Mouse (Mus musculus) spleen, adult 12 weeks (tissue): ENCODE measurements at regions not wholly inside any gene's neighbourhood (a gene's known extent, or its start where the extent isn't known, plus 50 kb on each side); places are given as distances from the start of the nearest gene placed in this dataset.
A peak's percentile ranks its signal among the peaks of the same experiment; 100 is the strongest.

Source experiments
- DNase-seq: peaks from one replicate; pipeline ENCODE4 v3.0.0; 2022; ENCODE audit warnings: low spot score

DNA sequence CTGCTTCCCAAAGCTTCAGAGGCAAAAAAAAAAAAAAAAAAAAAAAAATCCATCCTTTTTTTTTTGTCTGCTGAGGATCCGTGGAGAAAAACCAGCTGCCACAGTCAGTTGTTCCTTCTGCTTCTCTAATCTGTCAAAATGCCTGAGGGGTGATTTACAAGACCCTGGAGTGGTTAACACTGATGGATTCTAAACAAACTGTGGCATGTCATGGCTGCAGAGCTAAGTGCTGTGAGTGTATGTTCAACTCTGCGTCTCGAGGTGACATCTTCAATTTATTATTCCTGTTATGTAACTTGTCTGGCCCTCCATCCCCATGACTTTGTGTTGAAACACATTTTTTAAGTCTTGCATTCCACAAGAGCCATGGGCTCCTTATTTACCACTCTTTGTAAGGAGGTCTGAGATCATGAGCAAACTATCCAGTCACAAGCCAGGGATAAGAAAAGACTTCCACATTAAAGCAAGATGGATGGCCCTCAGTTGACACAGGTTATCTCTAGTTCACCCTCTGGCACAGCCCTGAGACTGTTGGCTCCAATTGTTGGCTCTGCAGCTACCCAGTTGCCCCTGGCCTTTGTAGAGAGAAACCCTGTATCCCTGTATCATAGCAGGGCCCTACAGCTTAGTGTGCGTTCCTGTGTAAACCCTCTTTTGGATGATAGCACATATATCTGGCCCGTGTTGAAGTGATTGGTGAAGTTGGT lies 153.6 kb downstream of the Thbs2 start:
- no peak for DNase-seq

- no peak for DNase-seq
These were observed 154.4 kb downstream of the Thbs2 start for GRCm38 (mm10) chr17:14539651-14540050.

DNA sequence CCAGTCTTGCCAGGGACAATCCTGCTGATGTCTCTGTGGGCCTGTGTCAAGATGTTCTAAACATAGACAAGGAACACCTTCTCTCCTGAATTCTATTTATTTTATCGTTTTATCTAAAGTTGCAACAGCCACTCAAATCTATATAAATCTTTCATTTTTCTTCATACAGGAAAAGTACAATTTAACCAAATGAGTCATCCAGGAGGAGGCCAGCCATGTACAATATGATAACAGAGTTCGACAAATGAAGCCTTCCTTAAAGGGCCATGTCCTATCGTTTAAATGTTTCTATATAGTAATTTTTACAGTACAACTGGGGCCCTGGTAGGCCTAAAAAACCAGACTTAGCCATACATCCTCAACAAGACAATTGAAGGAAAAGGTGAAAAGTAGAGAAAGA lies 154.8 kb downstream of the Thbs2 start:
- DNase-seq = no peak

- DNase-seq = no peak
These were observed 155.5 kb downstream of the Thbs2 start for GRCm38 (mm10) chr17:14538527-14538926.

GRCm38 (mm10) chr17:14532979-14533314 lies 161.1 kb downstream of the Thbs2 start:
- no peak for DNase-seq

GRCm38 (mm10) chr17:14532298-14532978 lies 161.6 kb downstream of the Thbs2 start:
- DNase-seq = no peak

DNA sequence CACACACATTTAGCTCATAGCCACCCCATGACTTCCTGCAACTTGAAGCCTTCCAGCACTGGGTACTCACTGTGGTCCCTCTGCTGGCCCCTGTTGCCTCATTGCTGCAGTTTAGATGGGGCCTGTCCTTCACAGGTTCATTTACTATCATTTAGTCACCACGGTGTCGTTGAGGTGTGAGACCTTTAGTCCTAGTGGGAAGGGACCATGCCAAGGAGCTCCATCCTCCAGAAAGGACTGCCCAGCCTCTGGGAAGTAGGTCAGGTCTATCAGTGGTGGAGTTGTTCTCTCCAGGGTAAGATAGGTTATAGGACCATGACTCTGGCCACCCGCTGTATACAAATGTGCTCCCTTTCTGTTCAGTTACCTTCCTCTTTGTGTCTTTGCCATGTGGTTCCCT lies 162.2 kb downstream of the Thbs2 start:
- DNase-seq = no peak

- no peak for DNase-seq
These were observed 166.3 kb downstream of the Thbs2 start for GRCm38 (mm10) chr17:14527691-14528090.

DNA sequence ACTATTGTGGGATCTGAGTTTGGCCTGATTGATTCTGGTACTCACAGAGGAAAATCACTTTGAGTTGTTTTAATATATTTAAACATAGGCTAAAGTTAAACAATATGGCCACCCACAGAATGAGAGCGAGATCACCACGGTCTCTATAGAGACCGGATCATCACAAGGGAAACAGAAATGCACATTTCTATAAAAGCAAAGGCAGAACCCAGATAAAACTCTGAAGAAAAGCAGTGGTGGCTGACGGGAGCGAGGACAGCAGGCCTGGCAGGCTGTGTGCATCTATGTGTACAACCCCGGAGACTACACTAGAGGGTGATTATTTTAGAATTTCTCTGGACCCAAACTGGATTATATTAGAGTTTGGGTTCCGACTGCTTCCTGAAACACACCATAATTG lies 168.8 kb downstream of the Thbs2 start:
- DNase-seq = no peak

GRCm38 (mm10) chr17:14524426-14525236 lies 169.4 kb downstream of the Thbs2 start:
- DNase-seq = peak; percentile 6

DNA sequence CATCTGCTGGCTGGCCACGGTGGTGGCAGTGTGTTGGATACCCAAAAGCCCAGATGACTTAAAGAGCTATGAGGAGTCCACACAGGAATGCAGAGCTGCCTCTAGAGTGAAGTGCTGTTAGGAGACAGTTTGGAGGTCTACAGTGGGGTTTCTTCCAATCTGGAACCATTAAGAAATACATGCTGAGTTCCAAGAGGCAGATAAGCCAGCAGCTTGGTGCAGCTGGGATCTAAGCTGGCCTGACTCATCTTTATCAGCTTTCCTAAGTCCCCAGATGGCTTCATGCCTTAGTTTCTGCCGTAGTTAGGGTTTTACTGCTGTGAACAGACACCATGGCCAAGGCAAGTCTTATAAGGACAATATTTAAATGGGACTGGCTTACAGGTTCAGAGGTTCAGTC lies 172.0 kb downstream of the Thbs2 start:
- DNase-seq = no peak

- DNase-seq = no peak
These were observed 173.5 kb downstream of the Thbs2 start for GRCm38 (mm10) chr17:14520565-14520964.

DNA sequence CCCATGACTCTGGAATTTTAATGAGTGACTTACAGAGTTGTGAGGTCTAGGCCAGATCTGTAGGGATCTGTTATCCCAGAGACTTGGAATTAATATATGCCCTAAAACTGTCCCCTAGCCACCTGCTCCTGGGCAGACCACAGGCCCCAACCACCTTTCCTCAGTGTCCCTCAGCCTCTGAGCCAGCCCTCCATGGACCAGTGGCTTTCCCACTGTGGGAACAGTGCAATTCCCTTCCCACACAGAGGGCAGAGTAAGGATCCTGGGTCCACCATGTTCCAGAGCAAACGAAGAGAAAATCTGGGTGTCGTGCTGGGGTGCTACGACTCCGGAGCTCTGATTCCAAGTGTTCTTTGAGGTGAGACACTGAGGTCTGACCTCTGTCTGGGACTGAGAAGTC lies 174.7 kb downstream of the Thbs2 start:
- DNase-seq = no peak

GRCm38 (mm10) chr17:14518216-14518615 lies 175.8 kb downstream of the Thbs2 start:
- no peak for DNase-seq

GRCm38 (mm10) chr17:14517368-14517767 lies 176.7 kb downstream of the Thbs2 start:
- DNase-seq = no peak

- no peak for DNase-seq
These were observed 177.9 kb downstream of the Thbs2 start for GRCm38 (mm10) chr17:14516097-14516496.

GRCm38 (mm10) chr17:14513454-14513853 lies 180.6 kb downstream of the Thbs2 start:
- no peak for DNase-seq

- DNase-seq = no peak
These were observed 183.5 kb downstream of the Thbs2 start for GRCm38 (mm10) chr17:14510486-14510885.

- no peak for DNase-seq
These were observed 186.9 kb downstream of the Thbs2 start for GRCm38 (mm10) chr17:14507111-14507510.

DNA sequence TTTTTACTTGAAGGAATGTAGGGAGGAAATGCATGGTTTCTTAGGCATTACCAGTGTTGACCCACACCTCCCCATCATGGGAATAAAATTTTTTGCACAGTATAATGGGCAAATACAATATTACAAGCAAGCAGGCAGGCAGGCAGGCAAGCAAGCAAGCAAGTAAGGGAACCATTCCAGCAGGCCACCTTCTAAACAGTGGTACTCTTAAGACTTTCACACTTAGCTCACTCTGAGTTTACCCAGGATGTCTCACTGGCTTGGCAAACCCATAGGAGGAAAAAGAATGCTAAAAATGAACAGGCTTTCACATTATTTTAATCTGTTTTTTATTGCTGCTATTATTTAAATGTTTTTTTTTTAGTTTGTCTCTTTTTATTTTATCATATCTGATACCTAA lies 187.9 kb downstream of the Thbs2 start:
- DNase-seq = no peak

- no peak for DNase-seq
These were observed 188.6 kb downstream of the Thbs2 start for GRCm38 (mm10) chr17:14505415-14505814.

DNA sequence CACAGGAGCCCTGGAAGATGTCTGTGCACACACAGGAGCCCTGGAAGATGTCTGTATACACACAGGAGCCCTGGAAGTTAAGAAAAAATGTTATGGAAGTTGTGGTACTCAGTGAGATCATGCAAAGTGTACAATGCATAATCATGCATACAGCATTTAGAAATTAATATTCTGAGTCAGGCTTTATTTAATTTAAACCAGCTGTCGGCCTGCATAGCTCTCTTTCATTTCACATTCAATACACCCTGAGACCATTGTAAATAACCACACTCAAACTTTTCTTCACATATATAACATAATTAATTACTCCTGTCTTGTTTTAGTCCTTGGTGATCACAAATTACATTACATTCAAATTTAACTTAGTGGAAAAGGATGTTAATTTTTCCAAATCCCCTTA lies 190.4 kb downstream of the Thbs2 start:
- DNase-seq = no peak

DNA sequence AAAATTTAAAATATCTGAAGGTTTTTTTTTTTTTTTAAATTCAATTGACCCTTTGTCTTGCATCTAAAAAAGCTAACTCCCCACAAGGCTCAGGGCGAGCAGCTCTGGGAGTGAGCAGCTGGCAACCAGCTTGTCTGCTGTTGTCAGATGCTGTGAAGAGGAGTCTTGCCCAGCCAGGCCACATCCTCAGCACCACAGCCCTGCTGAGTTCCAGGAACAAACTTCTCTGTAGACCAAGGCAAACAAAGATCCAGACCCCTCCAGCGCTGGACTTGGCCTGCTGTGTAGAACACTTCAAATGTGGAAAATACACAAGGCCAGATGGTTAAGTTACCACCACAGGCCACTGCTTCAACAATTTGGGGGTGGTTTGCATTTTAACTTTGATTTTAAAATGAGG lies 192.7 kb downstream of the Thbs2 start:
- DNase-seq = no peak
